Mouse (Mus musculus): ENCODE measurements around the gene Slc35f6.

DNA sequence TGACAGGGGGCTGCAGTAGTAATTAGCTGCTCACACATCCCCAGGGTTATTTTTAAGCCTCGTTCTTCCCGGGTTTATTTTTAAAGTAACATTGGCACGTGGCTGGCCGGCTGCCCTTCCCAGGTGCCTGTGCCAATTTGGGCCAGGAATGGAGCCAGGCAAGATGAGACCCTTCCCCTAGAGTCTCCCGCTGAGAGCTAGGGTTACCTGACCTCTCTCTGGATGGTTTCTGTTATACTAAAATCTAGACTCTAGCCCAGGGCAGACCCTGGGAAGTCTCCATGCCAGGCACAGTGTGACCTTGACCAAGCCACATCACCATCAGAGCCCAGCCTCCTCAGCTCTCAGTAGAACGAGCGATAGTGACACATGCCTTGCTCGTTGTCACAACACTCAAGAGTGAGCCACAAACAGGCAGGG lies 43.0 kb upstream of the Slc35f6 start:
- TF ChIP-seq CTCF (IDR thresholded peaks at IDR 0.05; ENCODE audit: low read depth) (no peak), EP300 (IDR thresholded peaks at IDR 0.05; ENCODE audit: low read depth) (no peak)

Measured in liver, embryonic 14.5 days (tissue).